In the genomic region with DNA sequence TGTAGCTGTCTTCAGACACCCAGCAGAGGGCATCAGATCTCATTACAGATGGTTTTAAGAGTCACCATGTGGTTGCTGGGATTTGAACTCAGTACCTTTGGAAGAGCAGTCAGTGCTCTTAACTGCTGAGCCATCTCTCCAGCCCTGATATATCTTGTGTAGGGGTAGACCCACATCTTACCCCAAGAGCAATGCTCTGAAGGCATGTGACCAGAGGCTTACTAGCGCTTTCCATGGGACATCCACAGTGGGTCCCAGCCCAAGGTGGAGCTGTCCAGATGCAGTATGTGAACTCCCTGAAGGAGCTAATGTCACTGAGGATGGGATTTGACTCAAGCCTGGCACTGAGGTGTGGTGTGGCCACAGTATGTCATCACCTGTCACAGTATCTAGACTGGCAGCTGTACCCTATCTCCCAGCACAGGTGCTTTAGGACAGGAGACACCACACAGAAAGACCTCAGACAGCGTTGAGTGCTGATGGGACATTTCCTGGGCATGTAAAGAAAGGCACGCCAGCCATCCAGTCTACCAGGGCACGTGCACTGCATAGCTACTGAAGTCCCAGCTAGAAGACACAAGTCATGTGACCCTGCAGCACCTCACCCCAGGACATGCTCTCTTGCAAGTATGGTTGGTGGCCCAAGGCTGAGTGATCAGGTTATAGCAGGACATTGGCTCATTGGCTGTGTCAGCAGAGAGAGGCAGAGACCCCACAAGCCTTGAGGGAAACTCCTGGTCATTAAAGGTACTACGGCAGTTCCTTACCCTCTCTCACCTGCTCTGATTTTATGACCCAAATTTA, we compare ENCODE assay signal across 2 mouse cellular contexts.
TF ChIP-seq lines count a peak whose summit lies in the region.

No protein-coding gene starts in this region.

TF ChIP-seq in CH12.LX, 34 proteins besides CTCF, POLR2A, EP300 and RAD21:
- TF ChIP-seq ZMIZ1 (IDR thresholded peaks at IDR 0.05; ENCODE audit: low read depth, low read length): no peak
- peak; percentile 69; the same call in 1 of the 2 replicates for TF ChIP-seq POLR2AphosphoS2 (IDR thresholded peaks at IDR 0.05; ENCODE audit: low read depth, low read length)
- TF ChIP-seq GABPA (IDR thresholded peaks at IDR 0.05; ENCODE audit: insufficient replicate concordance, low read depth, low read length): no peak

TF ChIP-seq in MEL, 35 proteins besides CTCF, POLR2A, EP300 and RAD21:
- no peak for TF ChIP-seq MYB (IDR thresholded peaks at IDR 0.05; ENCODE audit: low read depth, low read length)
- peak; percentile 32; the same call in 1 of the 2 replicates for TF ChIP-seq USF1 (IDR thresholded peaks at IDR 0.05; ENCODE audit: low read depth, low read length)
- peak; percentile 96 for TF ChIP-seq POLR2AphosphoS2 (IDR thresholded peaks at IDR 0.05; ENCODE audit: low read length)
- TF ChIP-seq TBP (IDR thresholded peaks at IDR 0.05; ENCODE audit: low read depth, low read length): peak; percentile 74
- TF ChIP-seq ZMIZ1 (IDR thresholded peaks at IDR 0.05; ENCODE audit: low read depth, low read length): peak; percentile 29; the same call in 1 of the 2 replicates
- TF ChIP-seq BHLHE40 (IDR thresholded peaks at IDR 0.05; ENCODE audit: borderline replicate concordance, low read depth, low read length): no peak
TF ChIP-seq in MEL: peak in this region for 4.
